Mouse (Mus musculus): Measurements from ENCODE around the gene Aldh16a1.

DNA sequence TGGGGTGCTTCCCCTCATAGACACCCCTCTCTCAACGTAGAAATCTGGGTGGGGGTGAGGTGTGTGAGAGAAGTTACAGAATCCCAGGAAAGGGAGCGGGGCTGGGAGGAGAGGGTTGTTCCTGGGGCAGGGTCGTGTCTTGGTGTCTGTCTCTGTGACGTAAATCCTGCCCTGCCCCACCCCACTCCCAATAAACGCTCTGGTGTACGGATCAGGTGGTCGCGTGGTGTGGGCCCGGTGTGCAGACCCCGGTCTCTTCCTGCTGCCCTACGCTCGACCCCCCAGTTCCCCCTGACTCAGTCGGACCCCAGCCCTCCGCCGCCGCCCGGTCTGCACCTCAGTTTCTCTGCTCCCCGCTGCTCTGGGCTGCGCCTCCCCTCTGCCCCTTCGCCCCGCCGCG, 21.5 kb upstream of the Aldh16a1 start:
- TF ChIP-seq FOSL1 (IDR thresholded peaks at IDR 0.05; ENCODE audit: insufficient read depth, low read length, poor library complexity, severe bottlenecking), result no peak
- no peak for TF ChIP-seq CTCF (IDR thresholded peaks at IDR 0.05; ENCODE audit: control insufficient read depth, insufficient read depth, insufficient read length)
- no peak for TF ChIP-seq USF1 (IDR thresholded peaks at IDR 0.05; ENCODE audit: low read depth)

Measured in C2C12 (cell line).